Mouse (Mus musculus) heart, embryonic 12.5 days (tissue): ENCODE measurements around the gene Cbarp. TPM values are rescaled to one million over a fixed set of nuclear protein-coding genes. Genes with fewer than 3 reads are reported as not detected.

Source experiments
- ATAC-seq: fragments of 200-750 bp; cut with Nextera tagmentation; 2 replicates; pipeline ENCODE4 v1.8.0; 2017; ENCODE audit warnings: moderate TSS enrichment, moderate library complexity; ENCODE audit not compliant: insufficient number of reproducible peaks, low FRiP score
- H3K27ac ChIP-seq: fragments of 300-500 bp; sonication (generic); 2 replicates; pipeline ENCODE4 v1.5.1; 2016; ENCODE audit warnings: mild to moderate bottlenecking, moderate library complexity; ENCODE audit not compliant: poor library complexity, severe bottlenecking
- H3K27me3 ChIP-seq: fragments of 300-500 bp; sonication (generic); replicated peaks from 2 replicates; pipeline ENCODE4 v1.6.1; 2016; ENCODE audit warnings: mild to moderate bottlenecking, moderate library complexity
- H3K36me3 ChIP-seq: fragments of 300-500 bp; sonication (generic); 2 replicates; pipeline ENCODE4 v1.6.1; 2016; ENCODE audit warnings: mild to moderate bottlenecking, moderate library complexity
- H3K4me1 ChIP-seq: fragments of 300-500 bp; sonication (generic); replicated peaks from 2 replicates; pipeline ENCODE4 v1.6.1; 2016; ENCODE audit warnings: mild to moderate bottlenecking
- H3K4me2 ChIP-seq: fragments of 300-500 bp; sonication (generic); 2 replicates; pipeline ENCODE4 v1.6.1; 2016; ENCODE audit warnings: mild to moderate bottlenecking, moderate library complexity
- H3K4me3 ChIP-seq: fragments of 300-500 bp; sonication (generic); 2 replicates; pipeline ENCODE4 v1.5.1; 2016; ENCODE audit warnings: mild to moderate bottlenecking
- H3K9ac ChIP-seq: fragments of 300-500 bp; sonication (generic); 2 replicates; pipeline ENCODE4 v1.6.1; 2016; ENCODE audit warnings: mild to moderate bottlenecking, moderate library complexity
- H3K9me3 ChIP-seq: fragments of 300-500 bp; sonication (generic); replicated peaks from 2 replicates; pipeline ENCODE4 v1.6.1; 2016; ENCODE audit warnings: mild to moderate bottlenecking, moderate library complexity
- WGBS: fragments of 180-500 bp; shearing (Covaris S2); methylation state at CpG from one replicate; pipeline ENCODE4 v1.1.7; 2016; 5-methylcytosine and 5-hydroxymethylcytosine counted together
- polyA plus RNA-seq: library from polyadenylated mRNA; unstranded; fragments of >200 nt; fragmentation: Nextera tagmentation; extraction: Ambion mirVana; gene quantifications from 2 replicates; pipeline ENCODE4 v1.2.1, GENCODE M21; 2016

The Cbarp gene
- polyA plus RNA-seq, 1 experiment from 2014 or later, result 1.7 TPM

- H3K4me3 ChIP-seq, result no peak overlapping the region
- no peak overlapping the region for H3K4me2 ChIP-seq
- H3K9me3 ChIP-seq, result no peaks in the 10 kb centered on the region
- 0 out of 2 replicates have a peak overlapping the region, but pooled peaks have one; percentile 13 for H3K9ac ChIP-seq
- H3K27ac ChIP-seq, result peak overlapping the region; percentile 20; the same call in 1 of the 2 replicates
- H3K27me3 ChIP-seq, result no peaks in the 10 kb centered on the region
- 44% methylated on average over 3 of the region's 3 CpGs for WGBS
- H3K4me1 ChIP-seq, result peaks cover 34% of the 10 kb centered on the region
- 0 out of 2 replicates have a peak, but pooled peaks have one; percentile 17 for ATAC-seq
- peaks cover 33% of the 10 kb centered on the region for H3K36me3 ChIP-seq
Measured at GRCm38 (mm10) chr10:80086847-80087246, 53.8 kb downstream of the Cbarp start.

DNA sequence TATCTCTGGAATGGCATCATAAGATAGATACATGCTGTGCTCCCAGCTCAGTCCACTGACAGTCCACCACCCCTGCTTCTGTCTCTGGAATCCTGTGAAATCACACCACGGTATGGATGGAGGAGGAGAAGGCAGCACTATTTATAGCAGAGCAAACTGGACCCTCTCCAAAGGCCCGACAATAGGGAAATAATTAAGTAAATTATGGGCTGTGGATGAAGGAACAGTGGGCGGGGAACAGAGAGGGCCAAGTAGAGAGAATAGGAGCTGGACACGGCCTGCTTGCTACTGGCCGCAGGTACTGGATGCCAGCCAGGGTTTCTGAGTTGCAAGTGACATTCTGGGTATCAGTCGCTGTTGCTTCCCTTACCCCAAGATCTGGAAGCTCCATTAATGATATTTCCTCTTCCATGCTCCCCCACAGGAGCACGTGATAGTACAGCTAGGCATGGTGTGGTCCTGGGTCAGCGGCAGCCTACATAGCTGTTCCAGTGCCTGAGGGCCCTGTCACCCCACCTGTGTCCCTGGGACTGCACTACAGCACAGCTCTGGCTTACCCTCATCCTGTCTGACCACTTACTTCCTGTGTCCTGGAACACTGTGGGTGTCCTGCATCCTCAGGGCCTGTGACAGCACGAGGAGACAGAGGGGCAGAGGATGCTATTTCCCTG, 55.7 kb downstream of the Cbarp start:
- peak overlapping the region; percentile 49 for H3K27ac ChIP-seq
- no peak overlapping the region for H3K4me3 ChIP-seq
- no peaks in the 10 kb centered on the region for H3K27me3 ChIP-seq
- H3K4me1 ChIP-seq, result peaks cover 34% of the 10 kb centered on the region
- no peak for ATAC-seq
- peak overlapping the region; percentile 31 for H3K9ac ChIP-seq
- H3K36me3 ChIP-seq, result peaks cover 49% of the 10 kb centered on the region
- WGBS, result 65% methylated on average over 9 of the region's 9 CpGs
- H3K4me2 ChIP-seq, result 0 out of 2 replicates have a peak overlapping the region, but pooled peaks have one; percentile 7
- H3K9me3 ChIP-seq, result no peaks in the 10 kb centered on the region

GRCm38 (mm10) chr10:80081075-80081474, 59.6 kb downstream of the Cbarp start:
- H3K27me3 ChIP-seq, result no peaks in the 10 kb centered on the region
- ATAC-seq, result peak; percentile 79
- peaks cover 17% of the 10 kb centered on the region for H3K4me1 ChIP-seq
- no peak overlapping the region for H3K4me3 ChIP-seq
- 82% methylated on average over 3 of the region's 3 CpGs for WGBS
- H3K27ac ChIP-seq, result 0 out of 2 replicates have a peak overlapping the region, but pooled peaks have one; percentile 31
- no peak overlapping the region for H3K4me2 ChIP-seq
- H3K36me3 ChIP-seq, result peaks cover 74% of the 10 kb centered on the region
- H3K9ac ChIP-seq, result 0 out of 2 replicates have a peak overlapping the region, but pooled peaks have one; percentile 25
- H3K9me3 ChIP-seq, result no peaks in the 10 kb centered on the region

Other genes starting within 250 kb of the Cbarp start
- not detected in 2 replicates for gene Cfd, start 250.0 kb downstream of the Cbarp start, polyA plus RNA-seq
- gene Med16, start 231.9 kb downstream of the Cbarp start, polyA plus RNA-seq, result 48.3 and 50.1 TPM in 2 replicates
- gene Gm26602, start 230.0 kb downstream of the Cbarp start, polyA plus RNA-seq, result 16.8 and 19.3 TPM in 2 replicates
- gene Kiss1r, start 223.9 kb downstream of the Cbarp start, polyA plus RNA-seq, result 0.45 and 0.55 TPM in 2 replicates
- gene R3hdm4, start 219.6 kb downstream of the Cbarp start, polyA plus RNA-seq, result 92.8 and 97.3 TPM in 2 replicates
- gene Arid3a, start 213.8 kb downstream of the Cbarp start, polyA plus RNA-seq, result 6.3 and 8.3 TPM in 2 replicates
- 78.8 and 89.6 TPM in 2 replicates for gene Wdr18, start 180.7 kb downstream of the Cbarp start, polyA plus RNA-seq
- gene Grin3b, start 170.1 kb downstream of the Cbarp start, polyA plus RNA-seq, result 0.12 and 0.29 TPM in 2 replicates
- gene Tmem259, start 156.5 kb downstream of the Cbarp start, polyA plus RNA-seq, result 20.8 and 20.9 TPM in 2 replicates
- gene Cnn2, start 152.3 kb downstream of the Cbarp start, polyA plus RNA-seq, result 302 and 307 TPM in 2 replicates
- gene Abca7, start 144.3 kb downstream of the Cbarp start, polyA plus RNA-seq, result 4.5 and 5.1 TPM in 2 replicates
- gene Arhgap45, start 124.2 kb downstream of the Cbarp start, polyA plus RNA-seq, result 7.5 and 8.5 TPM in 2 replicates
- 132 and 135 TPM in 2 replicates for gene Polr2e, start 101.0 kb downstream of the Cbarp start, polyA plus RNA-seq
- 677 and 717 TPM in 2 replicates for gene Gpx4, start 93.7 kb downstream of the Cbarp start, polyA plus RNA-seq
- 13.0 and 14.6 TPM in 2 replicates for gene Sbno2, start 35.3 kb downstream of the Cbarp start, polyA plus RNA-seq
- gene Stk11, start 25.0 kb downstream of the Cbarp start, polyA plus RNA-seq, result 10.8 and 13.8 TPM in 2 replicates
- gene Atp5d, start 2.2 kb downstream of the Cbarp start, polyA plus RNA-seq, result 827 and 861 TPM in 2 replicates
- 25.9 and 28.9 TPM in 2 replicates for gene Midn, start 7.4 kb upstream of the Cbarp start, polyA plus RNA-seq
- gene Cirbp, start 25.1 kb upstream of the Cbarp start, polyA plus RNA-seq, result 110 and 118 TPM in 2 replicates
- 10.4 and 11.7 TPM in 2 replicates for gene 1600002K03Rik, start 32.1 kb upstream of the Cbarp start, polyA plus RNA-seq
- gene Efna2, start 38.6 kb upstream of the Cbarp start, polyA plus RNA-seq, result 16.6 and 17.2 TPM in 2 replicates
- 43.0 and 45.9 TPM in 2 replicates for gene Mum1, start 85.6 kb upstream of the Cbarp start, polyA plus RNA-seq
- 438 and 454 TPM in 2 replicates for gene Ndufs7, start 108.3 kb upstream of the Cbarp start, polyA plus RNA-seq
- 55.5 and 58.9 TPM in 2 replicates for gene Gamt, start 120.2 kb upstream of the Cbarp start, polyA plus RNA-seq
- gene Dazap1, start 120.7 kb upstream of the Cbarp start, polyA plus RNA-seq, result 37.4 and 41.9 TPM in 2 replicates
- 577 and 591 TPM in 2 replicates for gene Rps15, start 151.6 kb upstream of the Cbarp start, polyA plus RNA-seq
- gene Apc2, start 155.1 kb upstream of the Cbarp start, polyA plus RNA-seq, result 0.89 and 1.4 TPM in 2 replicates
- gene 2310011J03Rik, start 179.7 kb upstream of the Cbarp start, polyA plus RNA-seq, result 32.7 and 32.8 TPM in 2 replicates
- gene Pcsk4, start 188.7 kb upstream of the Cbarp start, polyA plus RNA-seq, result 1.0 and 1.5 TPM in 2 replicates
- 3.1 and 3.7 TPM in 2 replicates for gene Reep6, start 189.1 kb upstream of the Cbarp start, polyA plus RNA-seq
- gene Adamtsl5, start 207.6 kb upstream of the Cbarp start, polyA plus RNA-seq, result 5.3 and 6.7 TPM in 2 replicates
- gene Plk5, start 215.6 kb upstream of the Cbarp start, polyA plus RNA-seq, result not detected in 2 replicates
- 6.1 and 6.2 TPM in 2 replicates for gene Mex3d, start 246.8 kb upstream of the Cbarp start, polyA plus RNA-seq